Mouse (Mus musculus): Measurements from ENCODE around the gene Phrf1.

- TF ChIP-seq CTCF (IDR thresholded peaks at IDR 0.05; ENCODE audit: borderline replicate concordance, insufficient read depth, low read length) (no peak), POLR2A (IDR thresholded peaks at IDR 0.05; ENCODE audit: low read depth, low read length) (no peak)
Observed at GRCm38 (mm10) chr7:141206182-141206937, 22.2 kb upstream of the Phrf1 start.
